Mouse (Mus musculus) myocyte (in vitro differentiated cells): ENCODE measurements around the gene Nrp2.

Experiments
- MAX ChIP-seq: IDR thresholded peaks from one replicate; pipeline ENCODE4 v1.6.1; 2011; ENCODE audit warnings: low read depth, mild to moderate bottlenecking, control low read depth
- POLR2A ChIP-seq: IDR thresholded peaks from one replicate; pipeline ENCODE4 v1.6.1; 2011; ENCODE audit warnings: low read depth, mild to moderate bottlenecking, control low read depth, moderate library complexity; ENCODE audit not compliant: insufficient read length
- POLR2AphosphoS2 ChIP-seq: IDR thresholded peaks from one replicate; pipeline ENCODE4 v1.6.1; 2011; ENCODE audit warnings: low read depth, control low read depth; ENCODE audit not compliant: insufficient read length
- TCF12 ChIP-seq: IDR thresholded peaks from one replicate; pipeline ENCODE4 v1.6.1; 2011; ENCODE audit warnings: mild to moderate bottlenecking, control low read depth; ENCODE audit not compliant: poor library complexity, insufficient read depth, severe bottlenecking

DNA sequence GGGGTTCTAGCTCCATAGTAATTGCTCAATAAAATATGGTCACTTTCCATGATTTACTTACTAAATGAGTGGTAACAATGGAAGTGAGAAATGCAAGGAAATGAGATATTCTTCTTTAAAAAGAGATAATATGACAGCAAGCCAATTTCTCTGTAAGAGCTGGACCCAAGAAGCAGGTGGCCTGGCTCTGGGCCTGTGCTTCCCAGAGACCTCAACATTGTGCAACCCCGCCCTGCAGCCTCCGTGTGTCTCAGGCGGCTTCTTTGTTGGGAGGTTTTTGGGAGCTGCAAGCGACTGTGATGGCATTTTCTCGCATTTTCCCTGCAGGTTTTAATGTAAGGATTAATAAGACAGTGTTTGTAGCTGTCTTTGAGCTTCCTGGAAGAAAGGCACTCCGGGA lies 29.0 kb downstream of the Nrp2 start:
- TF ChIP-seq POLR2A (no peak), POLR2AphosphoS2 (no peak), TCF12 (no peak), MAX (no peak)
